Mouse (Mus musculus) megakaryocyte, adult 5-6 weeks (primary cell): ENCODE data around the gene Cdh3. TPM values are rescaled to one million over a fixed set of nuclear protein-coding genes. Genes with fewer than 3 reads are reported as not detected.

Experiments used
- ATAC-seq: 2 replicates; pipeline ENCODE4 v1.8.0; 2016; ENCODE audit warnings: mild to moderate bottlenecking, inconsistent platforms; ENCODE audit not compliant: poor library complexity, severe bottlenecking
- total RNA-seq, 2 experiments: library from RNA; stranded (forward) in 1 of 2; stranded (reverse) in 1 of 2; fragments of 153-499, 151-499 nt in 1 of 2; fragments of 221-1000, 200-1000 nt in 1 of 2; gene quantifications; 2 replicates each; pipeline versions ENCODE4 v1.2.3 to v1.2.4; 2015 to 2017

The Cdh3 gene
- total RNA-seq, 2 experiments from 2014 or later = not detected

- ATAC-seq = no peak
Observed at GRCm38 (mm10) chr8:106526725-106527124, 16.0 kb downstream of the Cdh3 start.

GRCm38 (mm10) chr8:106527241-106528036 lies 16.7 kb downstream of the Cdh3 start:
- no peak for ATAC-seq

GRCm38 (mm10) chr8:106528596-106529249 lies 18.0 kb downstream of the Cdh3 start:
- ATAC-seq = no peak

GRCm38 (mm10) chr8:106529885-106530482 lies 19.3 kb downstream of the Cdh3 start:
- no peak for ATAC-seq

DNA sequence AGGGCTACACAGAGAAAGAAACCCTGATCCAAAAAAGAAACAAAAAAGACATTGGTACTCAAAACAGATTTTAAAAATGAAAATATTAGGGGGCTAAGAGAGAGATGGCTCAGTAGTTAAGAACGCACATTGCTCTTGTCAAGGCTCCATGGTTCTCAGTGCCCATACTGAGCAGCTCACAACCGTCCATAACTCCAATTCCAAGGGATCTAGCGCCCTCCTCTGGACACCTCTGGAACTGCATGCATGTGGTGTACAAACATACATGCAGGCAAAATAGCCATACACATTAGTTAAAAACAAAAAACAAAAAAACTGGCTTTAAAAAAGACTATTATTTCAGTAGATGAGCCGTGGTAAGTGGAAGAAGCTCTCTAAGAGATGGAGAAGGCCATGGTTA lies 19.9 kb downstream of the Cdh3 start:
- no peak for ATAC-seq

- 0 out of 2 replicates have a peak, but pooled peaks have one; percentile 24 for ATAC-seq
Observed at GRCm38 (mm10) chr8:106533709-106534108, 23.0 kb downstream of the Cdh3 start.

- peak; percentile 73 for ATAC-seq
Observed at GRCm38 (mm10) chr8:106534449-106534848, 23.8 kb downstream of the Cdh3 start.

GRCm38 (mm10) chr8:106535448-106535847 lies 24.8 kb downstream of the Cdh3 start:
- ATAC-seq = peak; percentile 64

DNA sequence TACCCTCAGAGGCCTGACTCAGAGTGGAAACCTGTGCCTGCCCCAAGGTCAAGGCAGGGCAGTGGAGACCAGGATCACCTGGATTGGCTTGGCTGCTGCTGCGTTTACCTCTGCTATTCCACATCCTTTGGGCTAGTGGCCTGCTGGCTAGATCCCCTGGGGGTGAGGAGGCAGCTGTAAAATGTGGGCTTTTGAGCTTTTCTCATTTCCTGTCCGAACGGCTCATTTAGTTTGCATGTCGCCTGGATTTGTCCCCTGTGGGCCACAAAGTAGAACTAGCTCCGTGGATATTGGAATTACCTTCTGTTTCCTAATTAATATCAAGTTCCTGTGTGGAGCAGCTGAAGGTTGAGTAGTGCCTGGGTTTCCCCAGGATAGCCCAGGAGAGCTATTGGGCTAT lies 28.5 kb downstream of the Cdh3 start:
- no peak for ATAC-seq

- ATAC-seq = no peak
Observed at GRCm38 (mm10) chr8:106541002-106541401, 30.3 kb downstream of the Cdh3 start.

GRCm38 (mm10) chr8:106543043-106543442 lies 32.4 kb downstream of the Cdh3 start:
- ATAC-seq = no peak

GRCm38 (mm10) chr8:106545149-106545548 lies 34.5 kb downstream of the Cdh3 start:
- no peak for ATAC-seq

GRCm38 (mm10) chr8:106546746-106547145 lies 36.1 kb downstream of the Cdh3 start:
- no peak for ATAC-seq

GRCm38 (mm10) chr8:106548366-106548936 lies 37.8 kb downstream of the Cdh3 start:
- ATAC-seq = no peak

DNA sequence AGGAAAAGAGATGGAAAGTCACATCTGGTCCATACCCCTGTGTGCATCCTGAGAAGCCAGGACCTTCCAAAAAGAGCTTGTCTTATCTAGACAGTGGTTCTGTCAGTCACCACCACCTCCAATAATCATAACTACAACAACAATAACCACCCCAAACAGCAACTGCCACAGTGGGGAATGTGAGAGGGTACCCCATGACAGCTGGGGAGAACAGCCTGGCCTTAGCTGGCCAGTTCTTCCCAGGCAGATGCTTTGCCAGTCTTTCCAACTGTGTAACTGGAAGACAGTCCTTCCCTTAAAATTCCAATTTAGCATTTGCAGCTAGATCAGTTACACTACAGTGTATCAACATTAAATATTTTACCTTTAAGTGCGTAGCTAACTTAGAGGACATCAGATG lies 40.2 kb downstream of the Cdh3 start:
- ATAC-seq = no peak

GRCm38 (mm10) chr8:106554011-106554410 lies 43.3 kb downstream of the Cdh3 start:
- no peak for ATAC-seq

GRCm38 (mm10) chr8:106556068-106556645 lies 45.5 kb downstream of the Cdh3 start:
- peak; percentile 58 for ATAC-seq

GRCm38 (mm10) chr8:106559844-106560243 lies 49.2 kb downstream of the Cdh3 start:
- ATAC-seq = no peak

GRCm38 (mm10) chr8:106561097-106561865 lies 50.6 kb downstream of the Cdh3 start:
- ATAC-seq = peak; percentile 89

DNA sequence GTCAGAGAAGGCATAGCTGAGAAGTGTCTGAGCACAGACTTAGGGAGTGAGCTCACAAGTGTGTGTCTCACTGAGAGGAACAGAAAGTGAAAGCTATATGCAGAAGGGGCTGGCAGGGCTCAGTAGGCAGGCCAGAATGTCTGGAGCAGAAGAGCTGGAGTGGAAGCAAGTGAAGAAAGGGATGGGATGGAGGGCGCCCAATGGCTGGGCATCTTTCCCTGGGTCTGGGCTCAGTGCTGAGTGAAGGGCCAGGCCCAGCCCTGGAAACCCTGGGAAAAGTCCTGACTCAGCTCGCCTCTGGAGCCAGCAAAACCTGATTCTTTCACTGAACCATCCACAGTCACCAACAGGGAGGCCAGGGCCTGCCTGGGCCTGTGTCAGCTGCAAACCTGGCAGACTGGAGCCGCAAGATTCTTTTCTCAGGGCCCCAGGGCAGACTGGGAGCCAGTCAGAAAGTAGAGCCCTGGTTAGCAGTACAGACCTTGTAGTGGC lies 53.0 kb downstream of the Cdh3 start:
- peak; percentile 71 for ATAC-seq
